ENCODE assay signal across 23 mouse cellular contexts in the genomic region with DNA sequence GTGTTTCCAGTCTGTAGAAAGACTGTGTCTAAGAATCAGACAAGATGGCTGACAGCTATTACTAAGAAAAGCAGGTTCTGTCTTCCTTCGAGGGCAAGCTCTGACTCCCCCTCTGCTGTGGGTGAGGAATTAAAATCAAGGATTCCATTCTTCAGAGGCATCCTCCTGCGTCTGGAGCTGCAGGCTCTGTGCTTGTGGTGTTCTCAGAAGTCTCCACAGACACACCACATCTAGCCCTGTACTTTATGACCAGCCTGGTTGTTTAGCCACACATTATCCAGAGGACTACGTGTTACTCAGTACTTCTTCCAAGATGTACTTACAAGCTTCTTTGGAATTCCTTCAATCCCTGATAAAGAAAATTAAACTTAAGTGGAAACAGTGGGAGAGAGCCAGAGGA.
DNase-seq lines count a peak whose midpoint lies in the region; ATAC-seq and TF ChIP-seq lines count a peak whose summit lies in the region.
"Had no signal": no experiment of that assay in that cellular context is flagged by ENCODE, and none has a peak within 500 bp of the region (broad histone marks: within the 10 kb centered on the region; RNA-seq: fewer than 3 reads in every experiment).

No protein-coding gene starts in this region.

- intact Hi-C loops in gastrocnemius, adult 2 months (cut with DNase I) = no loop called here

- no peak overlapping the region for H3K4me3 ChIP-seq in embryonic facial prominence, embryonic 11.5 days (ENCODE audit: low read depth, low read length)
- H3K4me3 ChIP-seq in embryonic facial prominence, embryonic 10.5 days = no peak overlapping the region
- H3K4me3 ChIP-seq in stomach, embryonic 16.5 days (replicated peaks; ENCODE audit: low read length) = no peak overlapping the region
- no peak overlapping the region for H3K4me3 ChIP-seq in stomach, postnatal 0 days (ENCODE audit: low read depth, low read length)
- H3K4me3 ChIP-seq in limb, embryonic 13.5 days = no peak overlapping the region
- H3K4me3 ChIP-seq in gastrocnemius, adult 2 months = no peak overlapping the region
- H3K4me3 ChIP-seq: erythroblast, embryonic 14.5 days; forebrain, embryonic 10.5 days; heart, embryonic 10.5 days; heart, embryonic 15.5 days had no signal

- no peak for ATAC-seq in embryonic facial prominence, embryonic 11.5 days (replicated peaks; ENCODE audit: insufficient number of reproducible peaks, low FRiP score, low TSS enrichment, low read depth)
- ATAC-seq in stomach, embryonic 16.5 days (ENCODE audit: insufficient read depth, low FRiP score) = 0 out of 2 replicates have a peak, but pooled peaks have one; percentile 17
- ATAC-seq in stomach, postnatal 0 days (ENCODE audit: low FRiP score, low TSS enrichment) = no peak
- ATAC-seq in limb, embryonic 13.5 days (ENCODE audit: low FRiP score, low read depth) = peak; percentile 73
- no peak for ATAC-seq in inflammation-experienced regulatory T-cells, adult 6 months
- ATAC-seq: activated CD4-positive, CD25-positive, alpha-beta regulatory T cell, adult 4 months; forebrain, embryonic 14.5 days; Patski had no signal

- H3K27me3 ChIP-seq in embryonic facial prominence, embryonic 11.5 days (ENCODE audit: control insufficient read depth, insufficient read depth, low read length) = no peaks in the 10 kb centered on the region
- H3K27me3 ChIP-seq in embryonic facial prominence, embryonic 10.5 days (replicated peaks; ENCODE audit: low read depth, poor library complexity, severe bottlenecking) = no peaks in the 10 kb centered on the region
- H3K27me3 ChIP-seq in stomach, embryonic 16.5 days (ENCODE audit: control insufficient read depth, insufficient read depth, low read length) = no peaks in the 10 kb centered on the region
- no peaks in the 10 kb centered on the region for H3K27me3 ChIP-seq in stomach, postnatal 0 days (ENCODE audit: control insufficient read depth, insufficient read depth, low read length)
- H3K27me3 ChIP-seq in limb, embryonic 13.5 days = no peaks in the 10 kb centered on the region
- H3K27me3 ChIP-seq: heart, embryonic 15.5 days; Patski had no signal

- no peaks in the 10 kb centered on the region for H3K4me1 ChIP-seq in embryonic facial prominence, embryonic 11.5 days (ENCODE audit: control insufficient read depth, insufficient read depth, low read length)
- no peaks in the 10 kb centered on the region for H3K4me1 ChIP-seq in embryonic facial prominence, embryonic 10.5 days
- no peaks in the 10 kb centered on the region for H3K4me1 ChIP-seq in stomach, embryonic 16.5 days (ENCODE audit: control insufficient read depth, insufficient read depth, low read length)
- no peaks in the 10 kb centered on the region for H3K4me1 ChIP-seq in stomach, postnatal 0 days (replicated peaks; ENCODE audit: control insufficient read depth, insufficient read depth)
- peaks cover 14% of the 10 kb centered on the region for H3K4me1 ChIP-seq in limb, embryonic 13.5 days
- H3K4me1 ChIP-seq: forebrain, embryonic 10.5 days; heart, embryonic 10.5 days; heart, embryonic 15.5 days had no signal

- no peaks in the 10 kb centered on the region for H3K36me3 ChIP-seq in embryonic facial prominence, embryonic 11.5 days (replicated peaks; ENCODE audit: control insufficient read depth, insufficient read depth, low read depth, low read length)
- no peaks in the 10 kb centered on the region for H3K36me3 ChIP-seq in embryonic facial prominence, embryonic 10.5 days (replicated peaks)
- no peaks in the 10 kb centered on the region for H3K36me3 ChIP-seq in stomach, embryonic 16.5 days (ENCODE audit: control insufficient read depth, insufficient read depth, low read length)
- no peaks in the 10 kb centered on the region for H3K36me3 ChIP-seq in stomach, postnatal 0 days (ENCODE audit: control insufficient read depth, insufficient read depth, low read length)
- no peaks in the 10 kb centered on the region for H3K36me3 ChIP-seq in limb, embryonic 13.5 days
- H3K36me3 ChIP-seq: forebrain, embryonic 10.5 days; heart, embryonic 10.5 days; heart, embryonic 15.5 days had no signal

- no peaks in the 10 kb centered on the region for H3K9me3 ChIP-seq in embryonic facial prominence, embryonic 11.5 days (replicated peaks; ENCODE audit: control insufficient read depth, low read length)
- no peaks in the 10 kb centered on the region for H3K9me3 ChIP-seq in embryonic facial prominence, embryonic 10.5 days
- H3K9me3 ChIP-seq in stomach, embryonic 16.5 days (replicated peaks; ENCODE audit: control insufficient read depth, low read length) = no peaks in the 10 kb centered on the region
- H3K9me3 ChIP-seq in stomach, postnatal 0 days (ENCODE audit: control insufficient read depth, low read length) = no peaks in the 10 kb centered on the region
- no peaks in the 10 kb centered on the region for H3K9me3 ChIP-seq in limb, embryonic 13.5 days
- H3K9me3 ChIP-seq: forebrain, embryonic 10.5 days; heart, embryonic 10.5 days; heart, embryonic 15.5 days had no signal

- DNase-seq in embryonic facial prominence, embryonic 11.5 days (ENCODE audit: low spot score) = peak; percentile 9
- DNase-seq in embryonic facial prominence, embryonic 10.5 days (ENCODE audit: low spot score) = no peak
- no peak for DNase-seq in stomach, postnatal 0 days (ENCODE audit: low spot score)
- no peak for DNase-seq in gastrocnemius, adult 2 months
- no peak for DNase-seq in cerebellum, adult 9-11 months
- DNase-seq: adrenal gland, postnatal 14 days; cerebellum, adult 11-12 months; cerebellum, postnatal 10 days; gastrocnemius, postnatal 36 days; heart, adult 11 months; heart, postnatal 14 days; kidney, adult 11 months had no signal

- H3K27ac ChIP-seq in embryonic facial prominence, embryonic 11.5 days (replicated peaks; ENCODE audit: low read depth, low read length) = no peak overlapping the region
- no peak overlapping the region for H3K27ac ChIP-seq in embryonic facial prominence, embryonic 10.5 days (replicated peaks)
- H3K27ac ChIP-seq in stomach, embryonic 16.5 days (ENCODE audit: low read length) = no peak overlapping the region; the same call in 1 of the 2 replicates
- no peak overlapping the region for H3K27ac ChIP-seq in stomach, postnatal 0 days (replicated peaks)
- peak overlapping the region; percentile 22; the same call in 1 of the 2 replicates for H3K27ac ChIP-seq in limb, embryonic 13.5 days
- no peak overlapping the region for H3K27ac ChIP-seq in gastrocnemius, adult 2 months
- H3K27ac ChIP-seq: forebrain, embryonic 10.5 days; heart, embryonic 10.5 days; heart, embryonic 15.5 days; hindbrain, embryonic 14.5 days had no signal

- WGBS in embryonic facial prominence, embryonic 11.5 days = 33% methylated on average over 3 of the region's 3 CpGs
- WGBS in embryonic facial prominence, embryonic 10.5 days = 49% methylated on average over 3 of the region's 3 CpGs
- WGBS in stomach, embryonic 16.5 days = 29% methylated on average over 3 of the region's 3 CpGs
- 28% methylated on average over 3 of the region's 3 CpGs for WGBS in stomach, postnatal 0 days
- WGBS in limb, embryonic 13.5 days = 24% methylated on average over 3 of the region's 3 CpGs

- no peak for TF ChIP-seq CTCF in stomach, postnatal 0 days (IDR thresholded peaks at IDR 0.05; ENCODE audit: low read depth)
- TF ChIP-seq CTCF in gastrocnemius, adult 2 months (IDR thresholded peaks at IDR 0.05) = no peak

- H3K4me2 ChIP-seq in embryonic facial prominence, embryonic 11.5 days (ENCODE audit: low read depth, low read length) = no peak overlapping the region
- no peak overlapping the region for H3K4me2 ChIP-seq in stomach, embryonic 16.5 days (ENCODE audit: low read depth, low read length)
- no peak overlapping the region for H3K4me2 ChIP-seq in stomach, postnatal 0 days (replicated peaks; ENCODE audit: low read depth)
- no peak overlapping the region for H3K4me2 ChIP-seq in limb, embryonic 13.5 days (replicated peaks)
- H3K4me2 ChIP-seq: heart, embryonic 15.5 days; hindbrain, embryonic 14.5 days had no signal

- TF ChIP-seq EP300 in stomach, postnatal 0 days (optimal IDR thresholded peaks at IDR 0.05) = no peak

- no peak overlapping the region for H3K9ac ChIP-seq in embryonic facial prominence, embryonic 11.5 days (replicated peaks; ENCODE audit: low read length)
- H3K9ac ChIP-seq in stomach, embryonic 16.5 days (ENCODE audit: low read length) = no peak overlapping the region
- no peak overlapping the region for H3K9ac ChIP-seq in stomach, postnatal 0 days (ENCODE audit: low read length)
- no peak overlapping the region for H3K9ac ChIP-seq in limb, embryonic 13.5 days
- H3K9ac ChIP-seq: heart, embryonic 15.5 days; hindbrain, embryonic 14.5 days had no signal

Comparison
In these comparisons a context has a peak if more than half of its experiments do, and no peak if none do; other contexts are left out.
1. ATAC-seq: peak in stomach, embryonic 16.5 days (single experiment) and limb, embryonic 13.5 days (single experiment); none in embryonic facial prominence, embryonic 11.5 days (single experiment), stomach, postnatal 0 days (single experiment) and inflammation-experienced regulatory T-cells, adult 6 months (single experiment).